Mouse (Mus musculus) heart, postnatal 14 days (tissue): ENCODE measurements around the gene Sema3a. TPM values are rescaled to one million over a fixed set of nuclear protein-coding genes. Genes with fewer than 3 reads are reported as not detected.
A peak's percentile ranks its signal among the peaks of the same experiment; 100 is the strongest.

Experiments
- DNase-seq, 2 experiments: peaks; one replicate each; pipeline ENCODE4 v3.0.0; 2021 to 2022
- intact Hi-C: fragments of 180-260 bp; cut with DNase I; formaldehyde crosslinking; loops from one replicate; pipeline ENCODE4 v1.15.1; 2025
- total RNA-seq, 2 experiments: library from RNA; stranded (reverse); gene quantifications; 2 replicates each; pipeline ENCODE4 v1.2.3; 2021

The Sema3a gene
- total RNA-seq, 2 experiments from 2014 or later, result 1.8 to 2.2 TPM

DNA sequence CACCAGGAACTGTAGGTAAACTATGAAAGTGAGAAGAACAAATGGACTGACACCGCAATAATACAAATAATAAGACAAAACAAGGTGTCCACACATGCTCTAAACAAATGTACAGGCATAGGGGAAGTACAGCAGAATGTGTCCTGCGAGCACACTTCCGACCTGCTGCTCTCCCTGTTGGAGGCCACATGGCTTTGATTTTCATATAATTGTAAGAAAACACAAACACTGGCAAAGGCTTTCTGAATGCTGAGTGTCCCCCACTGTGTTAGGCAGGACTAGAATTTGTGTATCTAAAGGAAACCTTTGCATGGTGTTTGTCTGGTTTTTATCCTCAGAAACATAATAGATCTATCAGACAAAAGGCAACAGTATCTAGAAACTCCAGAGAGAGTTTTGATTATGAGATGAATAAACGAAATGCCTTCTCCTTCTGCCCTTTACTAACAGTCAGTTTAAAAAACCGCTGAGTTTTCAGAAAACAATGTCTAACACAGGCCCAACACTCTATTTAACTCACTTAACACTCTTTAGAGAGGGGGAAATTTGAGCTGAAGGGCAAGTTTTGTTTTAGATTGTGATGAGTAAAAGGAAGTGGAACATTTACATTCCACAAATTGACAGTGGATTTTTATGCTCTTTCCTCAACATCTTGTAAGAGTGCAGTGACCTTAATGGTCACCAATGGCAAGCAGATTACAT, 193.7 kb downstream of the Sema3a start:
- intact Hi-C loops, result no loop called here

GRCm38 (mm10) chr5:13320138-13320537, 194.9 kb downstream of the Sema3a start:
- intact Hi-C loops, result no loop called here
- no peak for DNase-seq

More for the DNA sequence above, 193.7 kb downstream of the Sema3a start:
- no peak for DNase-seq

GRCm38 (mm10) chr5:13327281-13327680, 202.1 kb downstream of the Sema3a start:
- intact Hi-C loops, result no loop called here

DNA sequence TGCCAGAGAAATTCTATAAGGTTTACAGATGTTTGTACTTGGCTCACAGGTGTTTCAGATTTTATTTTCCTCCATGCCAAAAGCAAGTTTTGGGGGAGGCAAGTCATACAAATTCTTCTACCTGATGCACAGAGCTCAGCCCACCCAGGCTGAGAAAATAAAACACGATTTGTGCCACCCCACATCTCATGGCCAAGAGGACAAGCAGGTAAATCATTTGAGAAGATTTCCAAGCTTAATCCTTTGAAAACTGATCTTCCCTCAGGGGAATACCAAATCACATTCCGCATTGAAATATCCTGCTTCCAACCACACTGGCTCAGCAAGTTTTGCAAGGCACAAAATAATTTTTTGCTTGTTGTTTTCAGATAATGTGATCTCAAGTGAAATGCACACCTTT, 206.2 kb downstream of the Sema3a start:
- no peak for DNase-seq
- intact Hi-C loops, result no loop called here

More at GRCm38 (mm10) chr5:13327281-13327680, 202.1 kb downstream of the Sema3a start:
- no peak for DNase-seq

- DNase-seq, result no peak
- intact Hi-C loops, result no loop called here
Observed at GRCm38 (mm10) chr5:13337665-13338064, 212.5 kb downstream of the Sema3a start.

DNA sequence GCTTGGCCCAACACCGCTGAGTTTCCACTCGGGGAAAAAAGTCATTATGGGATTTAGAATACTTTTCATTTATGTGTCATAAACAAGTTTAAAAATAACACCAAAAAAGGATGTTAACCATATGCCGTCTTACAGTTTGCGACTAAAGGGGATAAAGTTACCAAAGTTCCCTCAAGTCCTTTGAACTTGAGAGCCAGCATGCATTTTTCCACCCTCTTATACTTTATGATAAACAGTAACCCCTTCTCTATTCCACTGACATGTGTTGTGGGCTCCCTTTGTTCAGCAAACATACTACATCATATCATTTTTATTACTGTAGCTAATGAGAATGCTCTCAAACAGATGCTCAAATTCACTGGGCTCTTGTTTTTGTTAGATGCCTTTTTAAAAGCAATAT, 221.9 kb downstream of the Sema3a start:
- no peak for DNase-seq
- intact Hi-C loops, result no loop called here

DNA sequence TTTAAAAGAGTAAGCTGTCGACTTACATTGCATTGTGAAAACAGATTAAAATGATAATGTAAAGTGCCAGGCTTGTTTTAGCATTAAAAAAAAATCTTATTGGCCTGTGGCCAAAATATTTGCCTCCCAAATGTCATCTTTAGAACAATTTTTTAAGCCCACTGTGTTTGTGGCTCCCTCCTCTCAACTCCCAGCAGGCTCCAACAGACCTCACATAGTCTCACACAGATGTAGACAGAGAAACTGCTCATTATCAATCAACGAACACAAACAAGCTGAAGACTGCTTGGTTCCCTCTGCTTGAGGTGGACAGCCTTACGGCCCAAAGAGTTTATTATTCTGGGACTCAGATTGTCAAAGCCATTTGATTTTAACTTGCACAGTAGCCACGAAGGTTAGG, 226.4 kb downstream of the Sema3a start:
- no peak for DNase-seq
- intact Hi-C loops, result no loop called here

GRCm38 (mm10) chr5:13352995-13353394, 227.8 kb downstream of the Sema3a start:
- intact Hi-C loops, result no loop called here
- no peak for DNase-seq

DNA sequence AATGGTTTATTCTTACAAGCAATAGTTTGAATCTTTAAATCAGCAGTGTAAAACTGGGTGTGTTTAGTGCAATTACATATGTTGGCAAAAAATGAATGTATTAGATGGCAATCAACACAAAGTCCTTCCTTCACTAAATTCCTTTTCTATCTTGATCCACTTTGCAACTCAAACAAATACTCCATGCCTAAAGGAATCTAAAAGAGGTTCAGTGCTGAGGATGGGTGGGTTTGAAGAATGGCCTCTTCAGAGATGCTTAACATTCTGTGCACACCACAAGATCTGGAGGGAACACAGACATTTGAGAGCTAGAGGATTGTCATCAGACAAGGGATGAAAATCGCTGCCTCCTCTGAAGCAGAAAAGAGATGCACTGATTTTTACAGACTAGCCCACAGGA, 228.3 kb downstream of the Sema3a start:
- DNase-seq, result no peak
- intact Hi-C loops, result no loop called here

DNA sequence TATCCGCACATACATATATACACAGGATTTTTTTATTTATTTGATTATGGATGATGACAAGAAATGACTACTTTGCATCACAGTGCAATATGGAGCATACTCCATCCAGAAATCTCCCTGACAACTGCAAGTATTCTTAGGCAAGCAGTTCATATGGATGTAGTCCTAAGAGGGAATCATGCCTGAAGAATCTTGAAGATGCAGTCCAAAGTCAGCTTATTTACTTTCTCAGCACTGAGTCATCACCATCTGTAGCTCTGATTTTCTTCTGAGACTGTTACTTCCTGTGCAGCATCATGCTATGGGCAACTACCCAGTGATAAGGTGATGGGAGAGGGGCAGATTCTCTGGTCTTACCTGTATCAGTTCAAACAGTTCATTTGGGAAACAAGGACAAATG, 229.7 kb downstream of the Sema3a start:
- intact Hi-C loops, result no loop called here
- no peak for DNase-seq

DNA sequence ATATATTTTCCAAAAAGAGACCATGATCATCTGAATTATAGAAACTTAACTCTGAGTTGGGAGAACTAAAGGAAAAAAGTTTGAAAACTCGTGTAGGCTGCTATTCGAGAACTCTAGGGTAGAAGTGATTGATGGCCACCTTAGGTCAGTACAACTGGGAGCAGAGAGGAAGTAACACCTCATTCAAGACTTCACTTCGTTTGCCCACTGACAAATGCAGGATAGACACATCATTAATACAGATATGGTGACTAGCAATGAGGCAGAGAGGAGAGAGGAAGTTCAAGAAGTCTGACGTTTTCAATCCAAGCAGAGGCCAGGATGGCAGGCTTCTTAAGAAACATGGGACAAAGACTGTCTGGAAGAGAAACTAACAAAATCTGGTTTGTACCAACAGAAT, 233.6 kb downstream of the Sema3a start:
- intact Hi-C loops, result no loop called here
- DNase-seq, result no peak

GRCm38 (mm10) chr5:13360711-13361110, 235.5 kb downstream of the Sema3a start:
- intact Hi-C loops, result no loop called here
- DNase-seq, result no peak

DNA sequence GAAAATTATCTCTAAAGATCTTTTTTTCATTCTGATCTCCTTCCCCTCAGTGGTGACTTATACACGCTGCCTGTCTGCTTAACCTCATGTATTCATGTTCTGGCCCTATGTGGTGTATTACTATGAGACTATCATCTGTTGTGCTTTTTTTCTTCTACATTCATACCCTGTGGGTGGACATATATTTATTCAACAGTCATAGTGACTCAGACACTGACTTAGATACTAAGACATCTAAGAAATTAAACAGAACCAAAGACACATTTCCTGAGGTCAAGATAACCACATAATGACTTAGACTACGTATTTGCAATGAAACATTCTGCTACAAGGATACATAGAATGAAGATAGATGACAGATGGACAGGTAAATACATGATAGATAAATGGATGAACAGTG, 239.9 kb downstream of the Sema3a start:
- DNase-seq, result no peak
- intact Hi-C loops, result no loop called here

DNA sequence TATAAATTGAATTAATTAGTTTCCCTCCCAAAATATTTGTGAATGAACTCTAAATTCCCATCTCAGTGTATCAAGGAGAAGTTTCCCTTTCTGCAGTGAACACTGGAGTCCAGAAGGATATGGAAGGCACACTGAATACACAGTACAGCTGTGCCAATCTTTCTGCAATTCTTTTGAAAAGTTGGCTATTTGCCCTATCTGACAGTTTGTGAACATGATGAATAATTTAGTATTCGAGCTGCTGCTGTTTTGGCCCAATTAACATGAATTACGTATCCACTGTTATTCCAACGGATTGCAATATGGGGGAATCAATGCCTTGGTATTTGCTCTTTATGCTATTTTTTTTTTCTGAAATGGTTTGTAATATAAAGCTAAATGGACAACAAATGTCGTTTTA, 254.0 kb downstream of the Sema3a start:
- intact Hi-C loops, result no loop called here
- no peak for DNase-seq

- intact Hi-C loops, result no loop called here
Observed at GRCm38 (mm10) chr5:13384047-13384446, 258.8 kb downstream of the Sema3a start.

GRCm38 (mm10) chr5:13384714-13385113, 259.5 kb downstream of the Sema3a start:
- DNase-seq, result no peak
- intact Hi-C loops, result no loop called here

More at GRCm38 (mm10) chr5:13384047-13384446, 258.8 kb downstream of the Sema3a start:
- DNase-seq, result no peak

DNA sequence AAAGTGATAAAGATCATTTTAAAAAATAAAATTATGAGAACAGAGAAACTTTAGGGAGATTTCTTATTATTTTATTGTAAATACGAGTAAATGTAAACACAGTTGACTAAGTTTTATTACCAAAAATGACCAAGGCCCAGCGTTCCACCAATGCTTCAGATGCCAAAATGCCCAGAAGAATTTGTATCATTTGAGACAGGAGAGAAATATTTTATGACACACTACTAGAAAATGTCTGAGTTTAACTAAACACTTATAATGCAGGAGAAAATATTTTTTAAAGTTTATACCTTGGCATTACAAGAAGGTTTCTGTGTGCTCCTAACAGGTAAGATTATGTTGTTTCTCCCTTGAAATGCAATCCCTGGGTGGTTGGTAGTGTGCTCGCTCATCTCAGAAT, 261.4 kb downstream of the Sema3a start:
- intact Hi-C loops, result no loop called here
- DNase-seq, result no peak

- DNase-seq, result no peak
- intact Hi-C loops, result no loop called here
Observed at GRCm38 (mm10) chr5:13387679-13388078, 262.5 kb downstream of the Sema3a start.

- intact Hi-C loops, result no loop called here
- DNase-seq, result no peak
Observed at GRCm38 (mm10) chr5:13389995-13390394, 264.8 kb downstream of the Sema3a start.

GRCm38 (mm10) chr5:13405432-13405831, 280.2 kb downstream of the Sema3a start:
- intact Hi-C loops, result loop anchor here (2.0 to 5.0 kb wide), 2 partner anchors 67 to 223 kb away; no protein-coding TSS in a partner anchor
- peak in 1 of 2 experiments; percentile 25 for DNase-seq

DNA sequence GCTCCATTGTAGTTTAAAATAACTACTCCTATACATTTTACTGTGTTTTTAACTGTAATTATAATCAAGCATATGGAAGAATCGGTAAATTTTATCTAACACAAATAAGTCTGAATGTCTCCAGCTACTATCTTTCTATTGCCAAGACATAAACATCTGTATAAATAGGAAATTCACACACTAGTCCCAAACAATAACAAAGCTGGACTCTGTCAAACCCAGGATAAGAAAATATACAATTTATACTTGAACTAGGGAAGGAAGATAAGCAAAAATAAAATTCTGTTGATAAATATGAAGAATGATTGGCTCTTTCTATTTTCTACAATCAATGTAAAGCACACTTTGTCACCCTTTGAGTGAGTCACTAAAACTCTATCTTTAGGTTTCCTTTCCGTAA, 280.9 kb downstream of the Sema3a start:
- intact Hi-C loops, result loop anchor here (5.0 kb wide), 1 partner anchor 66 kb away; no protein-coding TSS in a partner anchor
- no peak for DNase-seq

- DNase-seq, result no peak
- intact Hi-C loops, result no loop called here
Observed at GRCm38 (mm10) chr5:13411920-13412319, 286.7 kb downstream of the Sema3a start.
